Mouse (Mus musculus): Measurements from ENCODE around the gene Zfp709. TPM values are rescaled to one million over a fixed set of nuclear protein-coding genes. Genes with fewer than 3 reads are reported as not detected.
A peak's percentile ranks its signal among the peaks of the same experiment; 100 is the strongest.
"Not testable (repeated sequence)": the region's sequence is repeated elsewhere in the genome, so short reads cannot be mapped to it uniquely, and the experiment has no call there.

Gene Zfp709
- polyA plus RNA-seq, 1 experiment from 2014 or later = 5.9 TPM

- not testable (repeated sequence) for H3K4me2 ChIP-seq; H3K36me3 ChIP-seq; H3K4me3 ChIP-seq; H3K27ac ChIP-seq (replicated peaks); ATAC-seq (ENCODE audit: low read depth); H3K9me3 ChIP-seq; H3K9ac ChIP-seq; H3K4me1 ChIP-seq (replicated peaks); H3K27me3 ChIP-seq
Measured at GRCm38 (mm10) chr8:71862038-71862437, 19.8 kb upstream of the Zfp709 start.

GRCm38 (mm10) chr8:71900666-71901065 lies 18.8 kb downstream of the Zfp709 start:
- not testable (repeated sequence) for H3K27ac ChIP-seq (replicated peaks); H3K9ac ChIP-seq; H3K4me2 ChIP-seq; H3K4me1 ChIP-seq (replicated peaks); H3K27me3 ChIP-seq; H3K9me3 ChIP-seq; H3K4me3 ChIP-seq; H3K36me3 ChIP-seq; ATAC-seq (ENCODE audit: low read depth)
- WGBS = 42% methylated on average over 11 of the region's 11 CpGs

- not testable (repeated sequence) for H3K27me3 ChIP-seq; H3K36me3 ChIP-seq; H3K9me3 ChIP-seq; ATAC-seq (ENCODE audit: low read depth); H3K27ac ChIP-seq (replicated peaks); H3K4me3 ChIP-seq; H3K9ac ChIP-seq; H3K4me2 ChIP-seq; H3K4me1 ChIP-seq (replicated peaks)
- 81% methylated on average over 1 of the region's 1 CpGs for WGBS
Measured at GRCm38 (mm10) chr8:71903084-71903483, 21.3 kb downstream of the Zfp709 start.

GRCm38 (mm10) chr8:71906809-71907208 lies 25.0 kb downstream of the Zfp709 start:
- H3K27ac ChIP-seq (replicated peaks) = no peak overlapping the region
- no peaks in the 10 kb centered on the region for H3K36me3 ChIP-seq
- no peak overlapping the region for H3K4me2 ChIP-seq
- H3K4me3 ChIP-seq = no peak overlapping the region
- H3K9ac ChIP-seq = no peak overlapping the region
- peaks cover 6% of the 10 kb centered on the region; the same call in 1 of the 2 replicates for H3K4me1 ChIP-seq (replicated peaks)
- 95% methylated on average over 1 of the region's 1 CpGs for WGBS
- H3K27me3 ChIP-seq = no peaks in the 10 kb centered on the region
- no peak for ATAC-seq (ENCODE audit: low read depth)
- no peaks in the 10 kb centered on the region for H3K9me3 ChIP-seq

- Histone ChIP-seq H3K4me1 (replicated peaks) (peaks cover 6% of the 10 kb centered on the region; the same call in 1 of the 2 replicates), H3K4me3 (peak overlapping the region; percentile 79), H3K27me3 (no peaks in the 10 kb centered on the region), H3K4me2 (peak overlapping the region; percentile 57), H3K9me3 (no peaks in the 10 kb centered on the region), H3K27ac (replicated peaks) (peak overlapping the region; percentile 99), H3K9ac (peak overlapping the region; percentile 91; the same call in 1 of the 2 replicates), H3K36me3 (no peaks in the 10 kb centered on the region)
- ATAC-seq (ENCODE audit: low read depth) = no peak; the same call in 1 of the 2 replicates
- 94% methylated on average over 5 of the region's 5 CpGs for WGBS
Measured at GRCm38 (mm10) chr8:71907798-71908257, 26.0 kb downstream of the Zfp709 start.

GRCm38 (mm10) chr8:71908309-71909261 lies 26.8 kb downstream of the Zfp709 start, which contains the start of the genes Zfp882 and Zfp617:
Gene Zfp882, plus strand, starts transcription at chr8:71908608.
Gene Zfp617, plus strand, starts transcription at chr8:71908635.
- Histone ChIP-seq H3K9me3 (no peaks in the 10 kb centered on the region), H3K36me3 (peaks cover 6% of the 10 kb centered on the region), H3K27ac (replicated peaks) (peak within 1 kb of the TSS; percentile 99), H3K4me2 (peak within 1 kb of the TSS; percentile 57), H3K4me3 (peak within 1 kb of the TSS; percentile 79), H3K27me3 (no peaks in the 10 kb centered on the region), H3K4me1 (replicated peaks) (peaks cover 6% of the 10 kb centered on the region; the same call in 1 of the 2 replicates), H3K9ac (peak within 1 kb of the TSS; percentile 91)
- ATAC-seq (ENCODE audit: low read depth) = peak; percentile 97
- WGBS = 6% methylated on average over 47 of the region's 47 CpGs

GRCm38 (mm10) chr8:71912286-71912685 lies 30.5 kb downstream of the Zfp709 start:
- Histone ChIP-seq H3K9me3 (no peaks in the 10 kb centered on the region), H3K36me3 (peaks cover 39% of the 10 kb centered on the region), H3K4me3 (no peak overlapping the region), H3K4me1 (replicated peaks) (peaks cover 6% of the 10 kb centered on the region; the same call in 1 of the 2 replicates), H3K9ac (no peak overlapping the region), H3K4me2 (no peak overlapping the region), H3K27ac (replicated peaks) (no peak overlapping the region), H3K27me3 (no peaks in the 10 kb centered on the region)
- ATAC-seq (ENCODE audit: low read depth) = no peak
- WGBS = 91% methylated on average over 2 of the region's 2 CpGs

- ATAC-seq (ENCODE audit: low read depth) = peak; percentile 100
- H3K4me3 ChIP-seq = peak overlapping the region; percentile 63
- WGBS = under 1% methylated on average over 57 of the region's 57 CpGs
- H3K4me2 ChIP-seq = peak overlapping the region; percentile 70
- peak overlapping the region; percentile 82 for H3K9ac ChIP-seq
- H3K27me3 ChIP-seq = no peaks in the 10 kb centered on the region
- H3K4me1 ChIP-seq (replicated peaks) = peaks cover 13% of the 10 kb centered on the region
- peak overlapping the region; percentile 97 for H3K27ac ChIP-seq (replicated peaks)
- peaks cover 8% of the 10 kb centered on the region for H3K36me3 ChIP-seq
- H3K9me3 ChIP-seq = no peaks in the 10 kb centered on the region
Measured at GRCm38 (mm10) chr8:71922567-71923401, 41.0 kb downstream of the Zfp709 start.

GRCm38 (mm10) chr8:71925791-71926190 lies 44.0 kb downstream of the Zfp709 start:
- ATAC-seq (ENCODE audit: low read depth) = no peak
- no peaks in the 10 kb centered on the region for H3K27me3 ChIP-seq
- H3K36me3 ChIP-seq = peaks cover 28% of the 10 kb centered on the region
- 96% methylated on average over 5 of the region's 5 CpGs for WGBS
- no peak overlapping the region for H3K4me3 ChIP-seq
- H3K9me3 ChIP-seq = no peaks in the 10 kb centered on the region
- no peak overlapping the region for H3K4me2 ChIP-seq
- peaks cover 13% of the 10 kb centered on the region for H3K4me1 ChIP-seq (replicated peaks)
- no peak overlapping the region for H3K9ac ChIP-seq
- no peak overlapping the region for H3K27ac ChIP-seq (replicated peaks)

GRCm38 (mm10) chr8:71926551-71926950 lies 44.7 kb downstream of the Zfp709 start:
- Histone ChIP-seq H3K4me1 (replicated peaks) (peaks cover 13% of the 10 kb centered on the region), H3K9ac (no peak overlapping the region), H3K27me3 (no peaks in the 10 kb centered on the region), H3K36me3 (peaks cover 35% of the 10 kb centered on the region), H3K4me2 (no peak overlapping the region), H3K4me3 (no peak overlapping the region), H3K9me3 (peaks cover 6% of the 10 kb centered on the region; the same call in 1 of the 2 replicates), H3K27ac (replicated peaks) (no peak overlapping the region)
- ATAC-seq (ENCODE audit: low read depth) = no peak
- WGBS = 98% methylated on average over 3 of the region's 3 CpGs

GRCm38 (mm10) chr8:71927779-71928178 lies 46.0 kb downstream of the Zfp709 start:
- peaks cover 7% of the 10 kb centered on the region; the same call in 1 of the 2 replicates for H3K9me3 ChIP-seq
- no peak overlapping the region for H3K9ac ChIP-seq
- peaks cover 13% of the 10 kb centered on the region for H3K4me1 ChIP-seq (replicated peaks)
- no peak overlapping the region for H3K27ac ChIP-seq (replicated peaks)
- no peak overlapping the region for H3K4me3 ChIP-seq
- ATAC-seq (ENCODE audit: low read depth) = no peak
- no peaks in the 10 kb centered on the region for H3K27me3 ChIP-seq
- no peak overlapping the region for H3K4me2 ChIP-seq
- peaks cover 40% of the 10 kb centered on the region for H3K36me3 ChIP-seq

GRCm38 (mm10) chr8:71938037-71938436 lies 56.2 kb downstream of the Zfp709 start:
- not testable (repeated sequence) for H3K9ac ChIP-seq; H3K9me3 ChIP-seq; H3K4me3 ChIP-seq; H3K27ac ChIP-seq (replicated peaks); H3K4me1 ChIP-seq (replicated peaks); ATAC-seq (ENCODE audit: low read depth); H3K4me2 ChIP-seq; H3K27me3 ChIP-seq
- 96% methylated on average over 2 of the region's 2 CpGs for WGBS
- H3K36me3 ChIP-seq = peaks cover 11% of the 10 kb centered on the region

Data from neural tube, embryonic 13.5 days (tissue).